ENCODE assay signal across 29 mouse cellular contexts in the genomic region with DNA sequence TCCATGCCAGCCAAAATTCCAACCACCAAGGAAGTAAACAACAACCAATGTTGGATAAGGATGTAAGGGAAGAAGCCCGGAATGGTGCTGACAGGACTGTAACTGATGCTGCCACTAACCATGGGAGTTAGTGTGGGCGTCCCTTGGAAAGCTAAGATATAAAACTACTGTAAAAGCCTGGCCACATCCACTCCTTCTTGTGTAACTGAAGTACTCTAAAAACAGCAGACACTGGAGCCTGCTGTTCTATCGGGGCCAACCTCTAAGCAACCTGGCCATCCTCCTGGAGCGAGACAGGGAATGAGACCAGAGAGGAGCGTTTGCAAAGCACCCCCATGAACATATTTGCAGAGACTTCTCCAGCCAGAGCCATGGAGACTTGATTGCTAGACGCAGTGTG.
"Had no signal": no experiment of that assay in that cellular context is flagged by ENCODE, and none has a peak within 500 bp of the region (broad histone marks: within the 10 kb centered on the region; RNA-seq: fewer than 3 reads in every experiment).

No protein-coding gene starts in this region.

- H3K27me3 ChIP-seq: limb, embryonic 12.5 days; limb, embryonic 13.5 days; limb, embryonic 15.5 days; liver, embryonic 12.5 days; liver, embryonic 13.5 days; liver, embryonic 15.5 days; lung, embryonic 15.5 days; megakaryocyte, embryonic 14.5 days; midbrain, embryonic 12.5 days; midbrain, embryonic 13.5 days; midbrain, embryonic 15.5 days had no signal

- H3K27ac ChIP-seq: limb, embryonic 10.5 days; limb, embryonic 12.5 days; limb, embryonic 13.5 days; limb, embryonic 15.5 days; liver, embryonic 12.5 days; liver, embryonic 13.5 days; liver, embryonic 14.5 days; liver, embryonic 15.5 days; lung, embryonic 15.5 days; macrophage; midbrain, embryonic 10.5 days; midbrain, embryonic 12.5 days; midbrain, embryonic 13.5 days; midbrain, embryonic 15.5 days had no signal

- H3K4me3 ChIP-seq: limb, embryonic 10.5 days; limb, embryonic 12.5 days; limb, embryonic 13.5 days; limb, embryonic 15.5 days; liver, embryonic 12.5 days; liver, embryonic 13.5 days; liver, embryonic 15.5 days; lung, embryonic 15.5 days; megakaryocyte, embryonic 14.5 days; midbrain, embryonic 10.5 days; midbrain, embryonic 12.5 days; midbrain, embryonic 13.5 days; midbrain, embryonic 15.5 days; myocyte had no signal

- H3K4me1 ChIP-seq: limb, embryonic 10.5 days; limb, embryonic 12.5 days; limb, embryonic 13.5 days; limb, embryonic 15.5 days; liver, embryonic 12.5 days; liver, embryonic 13.5 days; liver, embryonic 15.5 days; lung, embryonic 15.5 days; megakaryocyte, embryonic 14.5 days; midbrain, embryonic 10.5 days; midbrain, embryonic 12.5 days; midbrain, embryonic 13.5 days; midbrain, embryonic 15.5 days had no signal

- DNase-seq: left cerebral cortex, postnatal 4 days; liver; liver, embryonic 13.5 days; liver, postnatal 0 days; lung, adult 18-20 months; lung, adult 2 months; lung, embryonic 14.5 days; lung, postnatal 10 days; lung, postnatal 14 days; lung, postnatal 36 days; lung, postnatal 4 days; midbrain, embryonic 14.5 days had no signal

- H3K9me3 ChIP-seq: limb, embryonic 10.5 days; limb, embryonic 15.5 days; liver, embryonic 12.5 days; liver, embryonic 13.5 days; liver, embryonic 15.5 days; lung, embryonic 15.5 days; midbrain, embryonic 10.5 days; midbrain, embryonic 13.5 days; midbrain, embryonic 15.5 days had no signal

- ATAC-seq: liver, embryonic 12.5 days; liver, postnatal 0 days; lung, postnatal 0 days; midbrain, embryonic 13.5 days; midbrain, embryonic 15.5 days; midbrain, embryonic 16.5 days had no signal

- H3K36me3 ChIP-seq: limb, embryonic 10.5 days; limb, embryonic 12.5 days; limb, embryonic 13.5 days; limb, embryonic 15.5 days; liver, embryonic 12.5 days; liver, embryonic 13.5 days; liver, embryonic 15.5 days; lung, embryonic 15.5 days; midbrain, embryonic 10.5 days; midbrain, embryonic 12.5 days; midbrain, embryonic 13.5 days; midbrain, embryonic 15.5 days had no signal
